Mouse (Mus musculus) brain, embryonic 14.5 days (tissue): Measurements from ENCODE around the gene Cacng3. TPM values are rescaled to one million over a fixed set of nuclear protein-coding genes. Genes with fewer than 3 reads are reported as not detected.

Source experiments
- DNase-seq: peaks from one replicate; pipeline ENCODE4 v3.0.0-alpha.2; 2011; ENCODE audit warnings: low read depth
- CTCF ChIP-seq: fragments of 200-500 bp; IDR thresholded peaks from 2 replicates; pipeline ENCODE4 v1.5.1; 2012; ENCODE audit warnings: inconsistent platforms, mild to moderate bottlenecking, moderate library complexity, borderline replicate concordance; ENCODE audit not compliant: insufficient read depth, insufficient read length; ENCODE audit errors: extremely low read depth
- POLR2A ChIP-seq: fragments of 200-500 bp; IDR thresholded peaks from 2 replicates; pipeline ENCODE4 v1.6.1; 2012; ENCODE audit warnings: mild to moderate bottlenecking, inconsistent platforms, borderline replicate concordance; ENCODE audit not compliant: poor library complexity, insufficient read depth, insufficient read length, severe bottlenecking; ENCODE audit errors: extremely low read depth
- polyA plus RNA-seq: library from polyadenylated mRNA; depleted of rRNA; stranded (reverse); fragments of >200 nt; gene quantifications from 2 replicates; pipeline ENCODE4 v1.2.3, GENCODE M21; 2012

Gene Cacng3
- polyA plus RNA-seq, 1 experiment = 10.4 TPM

GRCm38 (mm10) chr7:122779601-122780000 lies 109.3 kb downstream of the Cacng3 start:
- no peak for DNase-seq
- TF ChIP-seq CTCF (no peak), POLR2A (no peak)

- TF ChIP-seq POLR2A (no peak), CTCF (no peak)
- no peak for DNase-seq
These were observed 119.6 kb downstream of the Cacng3 start for GRCm38 (mm10) chr7:122789929-122790328.

- TF ChIP-seq POLR2A = no peak
- no peak for TF ChIP-seq CTCF
- peak; percentile 71 for DNase-seq
These were observed 123.5 kb downstream of the Cacng3 start for GRCm38 (mm10) chr7:122793655-122794346.

- TF ChIP-seq POLR2A (no peak), CTCF (no peak)
- no peak for DNase-seq
These were observed 124.8 kb downstream of the Cacng3 start for GRCm38 (mm10) chr7:122795140-122795539.

GRCm38 (mm10) chr7:122800821-122801220 lies 130.5 kb downstream of the Cacng3 start:
- TF ChIP-seq POLR2A (no peak), CTCF (no peak)
- DNase-seq = peak; percentile 40

GRCm38 (mm10) chr7:122803839-122804496 lies 133.7 kb downstream of the Cacng3 start:
- peak; percentile 84 for DNase-seq
- TF ChIP-seq CTCF (no peak), POLR2A (no peak)

- DNase-seq = no peak
- TF ChIP-seq CTCF (no peak), POLR2A (no peak)
These were observed 136.2 kb downstream of the Cacng3 start for GRCm38 (mm10) chr7:122806531-122806930.

- no peak for DNase-seq
- TF ChIP-seq POLR2A (no peak), CTCF (no peak)
These were observed 143.4 kb downstream of the Cacng3 start for GRCm38 (mm10) chr7:122813724-122814123.

- TF ChIP-seq CTCF (no peak), POLR2A (no peak)
- no peak for DNase-seq
These were observed 147.3 kb downstream of the Cacng3 start for GRCm38 (mm10) chr7:122817565-122817964.
